Mouse (Mus musculus) midbrain, postnatal 0 days (tissue): ENCODE measurements around the gene Katnal1. TPM values are rescaled to one million over a fixed set of nuclear protein-coding genes. Genes with fewer than 3 reads are reported as not detected.
A peak's percentile ranks its signal among the peaks of the same experiment; 100 is the strongest.

Experiments used
- ATAC-seq: fragments of 200-750 bp; cut with Nextera tagmentation; 2 replicates; pipeline ENCODE4 v1.8.0; 2017; ENCODE audit warnings: moderate number of reproducible peaks, mild to moderate bottlenecking, moderate TSS enrichment, moderate library complexity; ENCODE audit not compliant: low FRiP score
- DNase-seq: peaks from one replicate; pipeline ENCODE4 v3.0.0-alpha.2; 2015; ENCODE audit warnings: low spot score
- H3K27ac ChIP-seq: fragments of 300-500 bp; sonication (generic); 2 replicates; pipeline ENCODE4 v1.5.1; 2014; ENCODE audit warnings: low read depth, mild to moderate bottlenecking, low read length, mixed read lengths
- H3K27me3 ChIP-seq: fragments of 300-500 bp; sonication (generic); 2 replicates; pipeline ENCODE4 v1.6.1; 2014; ENCODE audit warnings: low read length, control low read depth, mixed read lengths; ENCODE audit not compliant: insufficient read depth
- H3K36me3 ChIP-seq: fragments of 300-500 bp; sonication (generic); 2 replicates; pipeline ENCODE4 v1.6.1; 2014; ENCODE audit warnings: low read length, control low read depth, mixed read lengths; ENCODE audit not compliant: insufficient read depth
- H3K4me1 ChIP-seq: fragments of 300-500 bp; sonication (generic); 2 replicates; pipeline ENCODE4 v1.6.1; 2014; ENCODE audit warnings: mild to moderate bottlenecking, control low read depth, antibody characterized with exemption, low read length, mixed read lengths; ENCODE audit not compliant: insufficient read depth
- H3K4me2 ChIP-seq: fragments of 300-500 bp; sonication (generic); 2 replicates; pipeline ENCODE4 v1.6.1; 2014; ENCODE audit warnings: low read depth, mild to moderate bottlenecking, low read length, mixed read lengths; ENCODE audit not compliant: poor library complexity, severe bottlenecking
- H3K4me3 ChIP-seq: fragments of 300-500 bp; sonication (generic); 2 replicates; pipeline ENCODE4 v1.5.1; 2014; ENCODE audit warnings: low read depth, mild to moderate bottlenecking, low read length, moderate library complexity
- H3K9ac ChIP-seq: fragments of 300-500 bp; sonication (generic); replicated peaks from 2 replicates; pipeline ENCODE4 v1.6.1; 2014; ENCODE audit warnings: mild to moderate bottlenecking, low read length, moderate library complexity, mixed read lengths; ENCODE audit not compliant: poor library complexity, severe bottlenecking
- H3K9me3 ChIP-seq: fragments of 300-500 bp; sonication (generic); 2 replicates; pipeline ENCODE4 v1.6.1; 2016; ENCODE audit warnings: low read length, control low read depth
- CTCF ChIP-seq: IDR thresholded peaks from 2 replicates; pipeline ENCODE4 v1.5.1; 2016; ENCODE audit warnings: antibody characterized with exemption, mild to moderate bottlenecking
- WGBS: fragments of 180-500 bp; shearing (Covaris S2); extraction: QIAGEN DNeasy Blood & Tissue Kit; methylation state at CpG from one replicate; pipeline ENCODE4 v1.1.7; 2014; 5-methylcytosine and 5-hydroxymethylcytosine counted together
- polyA plus RNA-seq: library from polyadenylated mRNA; unstranded; fragments of >200 nt; fragmentation: Nextera tagmentation; extraction: Ambion mirVana; gene quantifications from 2 replicates; pipeline ENCODE4 v1.2.1, GENCODE M21; 2015
- total RNA-seq: library from RNA; depleted of rRNA; stranded (reverse); fragments of >200 nt; gene quantifications from 2 replicates; pipeline ENCODE4 v1.2.3, GENCODE M21; 2014

The Katnal1 gene
- total and polyA plus RNA-seq, 2 experiments from 2014 or later = 31.4 to 38.0 TPM

DNA sequence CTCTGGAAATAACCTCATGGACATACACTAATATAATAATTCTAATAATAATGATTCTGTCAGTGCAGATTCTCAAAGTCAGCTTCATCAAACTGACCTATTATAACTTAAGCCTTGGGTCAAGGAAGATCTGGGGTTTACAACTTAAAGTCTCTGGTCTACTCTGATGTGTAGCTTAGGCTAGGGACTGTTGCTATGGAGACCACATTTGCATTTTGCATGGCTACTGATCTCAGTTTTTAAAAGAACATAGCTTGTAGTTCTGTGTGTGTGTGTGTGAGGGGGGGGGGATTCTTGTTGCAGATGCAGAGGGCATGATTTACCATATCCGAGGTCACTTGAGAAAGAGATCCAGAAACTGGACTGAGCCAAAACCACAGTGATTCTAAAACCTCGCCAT is 16.6 kb upstream of the Katnal1 start:
- H3K4me1 ChIP-seq = no peaks in the 10 kb centered on the region
- ATAC-seq = no peak
- TF ChIP-seq CTCF = no peak
- no peak overlapping the region for H3K4me3 ChIP-seq
- WGBS = 50% methylated on average over 2 of the region's 2 CpGs
- no peak overlapping the region for H3K9ac ChIP-seq
- no peaks in the 10 kb centered on the region for H3K9me3 ChIP-seq
- H3K27me3 ChIP-seq = no peaks in the 10 kb centered on the region
- peak overlapping the region; percentile 14; the same call in 1 of the 2 replicates for H3K27ac ChIP-seq
- no peak for DNase-seq
- no peaks in the 10 kb centered on the region for H3K36me3 ChIP-seq
- H3K4me2 ChIP-seq = no peak overlapping the region

DNA sequence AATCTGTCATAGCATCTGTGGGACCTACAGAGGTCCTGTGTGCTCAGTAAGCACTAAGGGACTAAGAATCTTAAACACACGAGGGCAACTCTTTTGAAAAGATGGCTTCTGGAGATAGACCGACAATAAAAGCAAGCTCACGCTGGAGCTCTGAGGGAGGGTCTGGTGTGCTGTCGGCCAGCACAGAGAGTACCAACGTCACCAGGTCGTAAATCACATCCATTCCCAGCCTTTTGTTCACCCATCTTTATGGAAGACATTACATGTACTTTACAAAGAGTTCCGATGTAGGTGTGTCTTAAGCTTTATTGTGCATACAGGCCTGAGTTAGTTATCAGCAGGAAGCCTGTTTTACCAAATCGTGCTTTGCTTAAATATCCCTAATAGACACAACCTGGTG is 14.9 kb upstream of the Katnal1 start:
- Histone ChIP-seq H3K9ac (no peak overlapping the region), H3K27me3 (no peaks in the 10 kb centered on the region), H3K36me3 (no peaks in the 10 kb centered on the region), H3K4me2 (no peak overlapping the region), H3K27ac (no peak overlapping the region), H3K4me3 (no peak overlapping the region), H3K9me3 (no peaks in the 10 kb centered on the region), H3K4me1 (no peaks in the 10 kb centered on the region)
- no peak for DNase-seq
- no peak for TF ChIP-seq CTCF
- 70% methylated on average over 8 of the region's 8 CpGs for WGBS
- ATAC-seq = no peak

DNA sequence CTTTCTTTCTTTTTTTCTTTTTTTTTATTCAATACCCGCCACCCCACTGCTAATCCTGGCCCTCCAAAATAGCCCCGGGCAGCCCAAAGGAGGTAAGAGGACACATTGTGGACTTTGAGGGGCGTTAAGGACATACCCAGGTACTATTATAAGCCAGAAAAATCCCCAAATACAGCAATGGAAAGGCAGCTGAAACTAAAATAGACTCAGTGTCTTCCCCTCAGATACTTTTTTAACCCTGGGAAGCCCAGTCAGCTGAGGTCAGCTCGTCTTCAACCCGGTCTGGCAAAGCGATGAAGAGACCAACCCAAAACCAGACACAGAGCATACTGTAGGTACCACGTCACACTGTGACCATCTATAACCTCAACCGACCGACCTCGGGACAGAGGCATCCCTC is 14.3 kb upstream of the Katnal1 start:
- TF ChIP-seq CTCF = no peak
- H3K36me3 ChIP-seq = no peaks in the 10 kb centered on the region
- no peaks in the 10 kb centered on the region for H3K27me3 ChIP-seq
- 65% methylated on average over 10 of the region's 10 CpGs for WGBS
- no peaks in the 10 kb centered on the region for H3K9me3 ChIP-seq
- H3K4me1 ChIP-seq = no peaks in the 10 kb centered on the region
- H3K27ac ChIP-seq = no peak overlapping the region
- H3K4me2 ChIP-seq = no peak overlapping the region
- no peak for ATAC-seq
- no peak for DNase-seq
- no peak overlapping the region for H3K9ac ChIP-seq
- H3K4me3 ChIP-seq = no peak overlapping the region

DNA sequence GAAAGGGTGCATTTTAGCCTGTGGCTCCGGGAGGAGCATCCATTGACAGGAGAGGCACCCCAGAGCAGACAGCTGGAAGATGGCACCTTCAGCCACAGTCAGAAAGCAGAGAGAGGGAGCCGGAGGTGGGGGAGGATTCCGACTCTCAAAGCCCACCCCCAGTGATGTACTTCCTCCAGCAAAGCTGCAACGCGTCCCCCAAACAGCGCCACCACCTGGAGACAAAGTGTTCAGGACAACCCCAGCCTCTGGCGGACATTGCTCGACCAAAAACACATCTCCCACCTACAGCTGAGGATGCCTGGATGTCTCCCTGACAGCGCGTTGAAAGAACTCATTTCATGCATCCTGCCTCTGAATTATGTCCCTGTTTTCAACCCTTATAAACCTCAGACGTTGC is 13.8 kb upstream of the Katnal1 start:
- no peaks in the 10 kb centered on the region for H3K27me3 ChIP-seq
- no peaks in the 10 kb centered on the region for H3K36me3 ChIP-seq
- H3K4me3 ChIP-seq = no peak overlapping the region
- TF ChIP-seq CTCF = peak; percentile 68
- WGBS = 44% methylated on average over 11 of the region's 11 CpGs
- no peaks in the 10 kb centered on the region for H3K9me3 ChIP-seq
- H3K4me2 ChIP-seq = no peak overlapping the region
- no peak overlapping the region for H3K9ac ChIP-seq
- no peak overlapping the region for H3K27ac ChIP-seq
- DNase-seq = peak; percentile 45
- H3K4me1 ChIP-seq = no peaks in the 10 kb centered on the region
- ATAC-seq = no peak

DNA sequence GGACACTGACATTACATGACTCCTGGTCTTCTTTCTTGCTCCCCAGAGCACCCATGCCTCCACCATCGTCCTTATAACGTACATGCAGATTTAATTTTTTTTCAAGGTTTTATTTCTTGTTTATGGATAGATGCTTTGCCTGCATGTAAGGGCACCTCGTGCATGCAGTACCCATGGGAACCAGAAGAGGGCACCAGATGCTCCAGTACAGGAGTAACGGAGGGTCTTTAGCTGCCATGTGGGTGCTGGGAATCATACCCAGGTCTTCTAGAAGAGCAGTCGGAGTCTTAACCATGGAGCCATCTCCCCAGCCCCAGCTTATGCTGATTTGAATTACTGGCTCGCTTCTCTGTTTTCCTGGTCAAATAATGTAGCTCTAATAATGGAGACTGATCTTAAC is 13.2 kb upstream of the Katnal1 start:
- Histone ChIP-seq H3K4me1 (no peaks in the 10 kb centered on the region), H3K4me2 (no peak overlapping the region), H3K9ac (no peak overlapping the region), H3K9me3 (no peaks in the 10 kb centered on the region), H3K4me3 (no peak overlapping the region), H3K27ac (no peak overlapping the region), H3K27me3 (no peaks in the 10 kb centered on the region), H3K36me3 (no peaks in the 10 kb centered on the region)
- ATAC-seq (no peak), DNase-seq (no peak)
- TF ChIP-seq CTCF = peak; percentile 52
- WGBS = 95% methylated on average over 6 of the region's 6 CpGs

DNA sequence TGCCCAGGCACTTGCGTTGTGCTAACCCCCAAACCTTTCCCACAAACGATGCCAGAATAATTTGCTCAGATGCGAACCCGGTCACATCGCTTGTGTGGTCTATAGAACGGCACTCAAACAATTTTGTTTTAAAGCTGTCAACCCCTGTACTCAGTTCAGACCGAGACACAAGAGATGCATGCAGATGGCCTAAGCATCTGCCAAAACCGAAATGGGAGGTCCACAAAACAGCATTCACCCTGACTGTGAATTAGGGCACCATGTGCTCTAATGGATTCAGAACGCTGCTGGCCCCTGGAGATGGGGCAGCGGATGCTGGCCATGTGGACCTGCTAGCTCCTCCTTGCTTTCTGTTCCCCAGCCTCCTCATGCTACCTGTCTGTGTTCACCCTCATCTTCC is 12.7 kb upstream of the Katnal1 start:
- H3K9ac ChIP-seq = no peak overlapping the region
- ATAC-seq (no peak; the same call in 1 of the 2 replicates), DNase-seq (peak; percentile 66)
- H3K27ac ChIP-seq = no peak overlapping the region
- TF ChIP-seq CTCF = no peak
- no peaks in the 10 kb centered on the region for H3K36me3 ChIP-seq
- H3K9me3 ChIP-seq = no peaks in the 10 kb centered on the region
- 67% methylated on average over 10 of the region's 10 CpGs for WGBS
- H3K4me2 ChIP-seq = no peak overlapping the region
- H3K27me3 ChIP-seq = no peaks in the 10 kb centered on the region
- H3K4me1 ChIP-seq = no peaks in the 10 kb centered on the region
- H3K4me3 ChIP-seq = no peak overlapping the region

DNA sequence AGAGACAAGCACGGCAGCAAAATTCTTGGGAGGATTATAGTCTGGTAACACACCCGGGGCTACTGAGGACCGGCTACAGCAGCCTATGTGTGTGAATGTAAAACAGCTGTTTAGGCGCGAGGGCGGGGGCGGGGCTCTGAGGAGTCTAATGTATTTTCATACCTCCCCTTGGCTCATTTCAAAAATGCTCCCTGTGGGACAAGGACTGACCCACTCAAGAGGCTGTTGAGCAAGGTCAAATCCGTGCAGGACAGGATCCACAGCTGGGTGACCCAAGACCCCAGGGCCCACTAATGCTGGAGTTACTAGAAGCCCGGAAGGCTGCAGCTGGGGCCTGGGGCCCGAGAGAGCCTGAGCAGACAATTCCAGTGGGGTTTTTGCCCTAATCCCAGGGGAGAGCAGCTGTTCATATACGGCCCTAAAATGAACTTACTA is 10.8 kb upstream of the Katnal1 start:
- no peaks in the 10 kb centered on the region for H3K27me3 ChIP-seq
- DNase-seq (no peak), ATAC-seq (no peak)
- no peak for TF ChIP-seq CTCF
- H3K4me2 ChIP-seq = no peak overlapping the region
- no peak overlapping the region for H3K9ac ChIP-seq
- H3K36me3 ChIP-seq = no peaks in the 10 kb centered on the region
- WGBS = 52% methylated on average over 11 of the region's 11 CpGs
- H3K27ac ChIP-seq = no peak overlapping the region
- no peak overlapping the region for H3K4me3 ChIP-seq
- H3K4me1 ChIP-seq = no peaks in the 10 kb centered on the region
- H3K9me3 ChIP-seq = no peaks in the 10 kb centered on the region
